Mouse (Mus musculus): ENCODE results near the gene Coro2b.

DNA sequence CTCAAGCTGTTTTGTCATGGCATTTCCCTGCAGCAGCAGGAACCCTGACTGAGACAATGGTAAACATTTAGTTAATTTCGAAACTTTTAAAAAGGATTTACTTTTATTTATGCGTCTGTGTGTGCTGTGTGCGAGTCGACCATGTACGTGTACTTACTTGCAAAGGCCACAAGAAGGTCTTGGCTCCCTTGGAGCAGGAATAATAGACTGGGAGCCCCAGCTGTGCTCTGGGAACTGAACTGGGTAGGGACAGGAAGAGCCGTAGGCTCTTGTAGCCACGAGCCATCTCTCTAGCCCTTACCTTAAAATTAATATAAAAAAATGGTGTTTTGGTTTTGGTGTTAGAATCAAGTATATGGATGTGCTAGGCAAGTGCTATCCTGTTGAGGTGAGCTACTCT, 76.8 kb downstream of the Coro2b start:
- TF ChIP-seq ZC3H11A (IDR thresholded peaks at IDR 0.05; ENCODE audit: borderline replicate concordance, low read depth, low read length): no peak
- no peak for TF ChIP-seq MAFK (IDR thresholded peaks at IDR 0.05; ENCODE audit: insufficient read depth, low read depth, low read length)
- TF ChIP-seq HCFC1 (IDR thresholded peaks at IDR 0.05; ENCODE audit: borderline replicate concordance, insufficient read depth, low read length): no peak

All from ES-E14 (cell line).